Mouse (Mus musculus): Measurements from ENCODE around the gene Myof.
A peak's percentile ranks its signal among the peaks of the same experiment; 100 is the strongest.

Gene Myof

GRCm38 (mm10) chr19:38043281-38043981 is at the start of gene Myof:
Myof (minus strand) TSS chr19:38043577.
- DNase-seq = peak; percentile 28

GRCm38 (mm10) chr19:38091512-38091985 is 48.2 kb upstream of the Myof start:
- no peak for DNase-seq

- DNase-seq = no peak
Observed at GRCm38 (mm10) chr19:38089358-38089757, 46.0 kb upstream of the Myof start.

GRCm38 (mm10) chr19:38086948-38087551 is 43.7 kb upstream of the Myof start:
- peak; percentile 33 for DNase-seq

- DNase-seq = no peak
Observed at GRCm38 (mm10) chr19:38085841-38086240, 42.5 kb upstream of the Myof start.

GRCm38 (mm10) chr19:38082931-38083525 is 39.7 kb upstream of the Myof start:
- DNase-seq = no peak

GRCm38 (mm10) chr19:38081361-38081760 is 38.0 kb upstream of the Myof start:
- DNase-seq = no peak

- no peak for DNase-seq
Observed at GRCm38 (mm10) chr19:38077851-38078540, 34.6 kb upstream of the Myof start.

GRCm38 (mm10) chr19:38076251-38076650 is 32.9 kb upstream of the Myof start:
- DNase-seq = no peak

- DNase-seq = no peak
Observed at GRCm38 (mm10) chr19:38075051-38075450, 31.7 kb upstream of the Myof start.

- DNase-seq = no peak
Observed at GRCm38 (mm10) chr19:38073226-38073625, 29.8 kb upstream of the Myof start.

GRCm38 (mm10) chr19:38064051-38064450 is 20.7 kb upstream of the Myof start:
- DNase-seq = no peak

- no peak for DNase-seq
Observed at GRCm38 (mm10) chr19:38063201-38063600, 19.8 kb upstream of the Myof start.

GRCm38 (mm10) chr19:38056931-38057330 is 13.6 kb upstream of the Myof start:
- DNase-seq = no peak

GRCm38 (mm10) chr19:38056276-38056675 is 12.9 kb upstream of the Myof start:
- DNase-seq = no peak

GRCm38 (mm10) chr19:38055798-38056197 is 12.4 kb upstream of the Myof start:
- DNase-seq = no peak

- DNase-seq = peak; percentile 93
Observed at GRCm38 (mm10) chr19:38054720-38055192, 11.4 kb upstream of the Myof start, which contains the start of gene Cep55. Cep55 (plus strand) TSS chr19:38055011.

GRCm38 (mm10) chr19:38054149-38054719 is 10.9 kb upstream of the Myof start:
- no peak for DNase-seq

GRCm38 (mm10) chr19:38053227-38054041 is 10.1 kb upstream of the Myof start:
- DNase-seq = no peak

- no peak for DNase-seq
Observed at GRCm38 (mm10) chr19:38049686-38050085, 6.3 kb upstream of the Myof start.

- DNase-seq = no peak
Observed at GRCm38 (mm10) chr19:38045198-38045597, 1.8 kb upstream of the Myof start.

GRCm38 (mm10) chr19:38042261-38042722 is 1.1 kb downstream of the Myof start:
- DNase-seq = no peak
